Mouse (Mus musculus): ENCODE data around the gene Gm12184. TPM values are rescaled to one million over a fixed set of nuclear protein-coding genes. Genes with fewer than 3 reads are reported as not detected.
A peak's percentile ranks its signal among the peaks of the same experiment; 100 is the strongest.

Gene Gm12184
- polyA plus RNA-seq, 1 experiment from 2014 or later, result 4.6 TPM

GRCm38 (mm10) chr11:48803988-48804387 lies 22.5 kb downstream of the Gm12184 start:
- no peak overlapping the region for H3K4me3 ChIP-seq (ENCODE audit: low read depth, low read length)
- no peaks in the 10 kb centered on the region for H3K27me3 ChIP-seq (replicated peaks; ENCODE audit: control insufficient read depth, insufficient read depth, low read length)
- no peak overlapping the region for H3K9ac ChIP-seq (ENCODE audit: low read depth, low read length)
- 96% methylated on average over 2 of the region's 2 CpGs for WGBS
- H3K4me2 ChIP-seq (ENCODE audit: low read depth, low read length), result no peak overlapping the region
- no peaks in the 10 kb centered on the region for H3K9me3 ChIP-seq (ENCODE audit: control insufficient read depth, low read length)
- H3K27ac ChIP-seq (replicated peaks; ENCODE audit: low read depth, low read length), result no peak overlapping the region
- peaks cover 13% of the 10 kb centered on the region for H3K4me1 ChIP-seq (ENCODE audit: control insufficient read depth, insufficient read depth, low read length)
- ATAC-seq (ENCODE audit: low read depth), result no peak
- no peak for DNase-seq (ENCODE audit: low spot score)
- H3K36me3 ChIP-seq (ENCODE audit: control insufficient read depth, insufficient read depth, low read length), result peaks cover 78% of the 10 kb centered on the region

DNA sequence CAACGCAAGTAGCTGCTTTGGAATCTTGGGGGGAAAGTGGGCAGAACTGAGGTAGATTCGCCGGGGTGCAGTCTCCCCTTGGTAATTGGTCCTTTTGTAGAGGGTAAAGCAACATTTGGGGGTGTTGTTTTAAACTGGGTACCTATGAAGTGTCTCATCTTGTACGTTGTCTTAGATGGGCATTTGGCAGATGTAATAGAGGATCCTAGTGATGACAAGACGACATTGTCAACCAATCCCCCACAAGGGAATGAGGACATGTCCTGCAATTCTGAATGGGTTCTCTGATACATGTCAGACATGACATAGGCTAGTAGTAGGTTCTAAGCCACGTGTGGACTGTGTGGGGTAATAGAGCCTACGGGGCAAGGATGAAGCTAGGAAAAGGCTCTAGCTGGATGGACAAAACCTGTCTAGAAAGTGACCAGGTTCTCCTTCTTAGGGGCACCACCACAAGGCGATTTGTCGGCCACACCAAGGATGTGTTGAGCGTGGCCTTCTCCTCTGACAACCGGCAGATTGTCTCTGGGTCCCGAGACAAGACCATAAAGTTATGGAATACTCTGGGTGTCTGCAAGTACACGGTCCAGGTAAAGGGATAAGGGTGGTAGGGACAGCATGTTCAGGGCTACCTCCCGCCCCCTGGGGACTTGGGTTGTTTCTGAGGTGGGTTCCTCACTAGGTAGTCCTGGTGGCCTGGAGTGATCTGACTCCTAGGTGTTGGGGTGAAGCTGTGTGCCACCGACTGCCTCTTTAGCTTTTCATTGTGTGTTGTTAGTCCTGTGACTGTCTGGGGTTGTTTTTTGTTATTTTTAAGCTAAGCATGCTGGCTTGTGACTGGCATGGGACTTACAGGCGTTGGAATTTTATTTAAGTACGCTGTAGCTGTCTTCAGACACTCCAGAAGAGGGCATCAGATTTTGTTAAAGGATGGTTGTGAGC lies 24.4 kb downstream of the Gm12184 start:
- Histone ChIP-seq H3K9ac (ENCODE audit: low read depth, low read length) (peak overlapping the region; percentile 93), H3K4me2 (ENCODE audit: low read depth, low read length) (peak overlapping the region; percentile 94), H3K4me1 (ENCODE audit: control insufficient read depth, insufficient read depth, low read length) (peaks cover 23% of the 10 kb centered on the region), H3K27me3 (replicated peaks; ENCODE audit: control insufficient read depth, insufficient read depth, low read length) (no peaks in the 10 kb centered on the region), H3K4me3 (ENCODE audit: low read depth, low read length) (peak overlapping the region; percentile 70), H3K9me3 (ENCODE audit: control insufficient read depth, low read length) (no peaks in the 10 kb centered on the region), H3K36me3 (ENCODE audit: control insufficient read depth, insufficient read depth, low read length) (peaks cover 60% of the 10 kb centered on the region), H3K27ac (replicated peaks; ENCODE audit: low read depth, low read length) (no peak overlapping the region)
- WGBS, result 73% methylated on average over 17 of the region's 17 CpGs
- no peak for ATAC-seq (ENCODE audit: low read depth)
- DNase-seq (ENCODE audit: low spot score), result no peak

DNA sequence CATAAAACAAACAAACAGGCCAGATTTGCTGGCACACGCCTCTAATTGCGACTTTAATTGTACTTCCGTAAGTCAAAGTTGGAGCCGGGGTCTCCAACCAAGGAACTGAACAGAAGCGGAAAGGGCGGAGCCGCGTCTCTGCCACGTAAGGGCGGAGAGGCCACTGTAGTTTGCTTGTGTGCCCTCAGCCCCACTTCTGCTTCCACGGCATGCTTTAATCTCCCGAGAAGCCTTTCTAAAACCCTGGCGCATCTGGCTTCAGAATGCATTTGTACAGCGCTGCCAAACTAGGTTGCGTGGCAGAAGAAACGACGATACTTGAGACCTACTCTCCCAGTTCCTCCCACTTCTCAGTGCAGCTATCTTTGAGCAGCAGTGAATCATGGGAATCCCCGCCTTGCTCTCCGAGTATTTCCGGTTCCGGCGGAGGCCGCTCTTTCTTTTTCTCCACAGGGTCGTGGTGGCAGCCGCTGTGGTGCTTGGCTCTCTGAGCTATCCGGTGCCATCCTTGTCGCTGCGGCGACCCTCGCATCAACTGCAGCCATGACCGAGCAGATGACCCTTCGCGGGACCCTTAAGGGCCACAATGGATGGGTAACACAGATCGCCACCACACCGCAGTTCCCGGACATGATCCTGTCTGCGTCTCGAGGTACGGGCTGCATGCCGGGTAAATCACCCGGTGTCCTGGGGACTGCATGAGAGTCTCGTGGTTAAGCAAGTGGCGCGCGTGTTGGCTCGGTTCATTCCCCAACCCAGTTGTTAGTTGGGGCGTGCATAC lies 26.3 kb downstream of the Gm12184 start, which contains the start of gene Rack1:
Rack1 (plus strand) TSS at position 412 of the 781 bp plus-strand sequence.
- peak within 1 kb of the TSS; percentile 96 for H3K27ac ChIP-seq (replicated peaks; ENCODE audit: low read depth, low read length)
- under 1% methylated on average over 41 of the region's 47 CpGs for WGBS

GRCm38 (mm10) chr11:48798984-48799920 lies 27.2 kb downstream of the Gm12184 start:
- peaks cover 32% of the 10 kb centered on the region for H3K36me3 ChIP-seq (ENCODE audit: control insufficient read depth, insufficient read depth, low read length)
- WGBS, result 7% methylated on average over 18 of the region's 18 CpGs
- DNase-seq (ENCODE audit: low spot score) (no peak), ATAC-seq (ENCODE audit: low read depth) (peak; percentile 6; the same call in 1 of the 2 replicates)
- H3K4me2 ChIP-seq (ENCODE audit: low read depth, low read length), result peak overlapping the region; percentile 94
- H3K4me1 ChIP-seq (ENCODE audit: control insufficient read depth, insufficient read depth, low read length), result peaks cover 23% of the 10 kb centered on the region
- peak overlapping the region; percentile 93 for H3K9ac ChIP-seq (ENCODE audit: low read depth, low read length)
- peak overlapping the region; percentile 96 for H3K27ac ChIP-seq (replicated peaks; ENCODE audit: low read depth, low read length)
- H3K9me3 ChIP-seq (ENCODE audit: control insufficient read depth, low read length), result no peaks in the 10 kb centered on the region
- peak overlapping the region; percentile 70 for H3K4me3 ChIP-seq (ENCODE audit: low read depth, low read length)
- H3K27me3 ChIP-seq (replicated peaks; ENCODE audit: control insufficient read depth, insufficient read depth, low read length), result no peaks in the 10 kb centered on the region

More for the DNA sequence above, 26.3 kb downstream of the Gm12184 start, which contains the start of gene Rack1:
- peak within 1 kb of the TSS; percentile 70 for H3K4me3 ChIP-seq (ENCODE audit: low read depth, low read length)
- H3K9me3 ChIP-seq (ENCODE audit: control insufficient read depth, low read length), result no peaks in the 10 kb centered on the region
- peaks cover 41% of the 10 kb centered on the region for H3K36me3 ChIP-seq (ENCODE audit: control insufficient read depth, insufficient read depth, low read length)
- DNase-seq (ENCODE audit: low spot score) (peak; percentile 97), ATAC-seq (ENCODE audit: low read depth) (peak; percentile 94)
- peaks cover 23% of the 10 kb centered on the region for H3K4me1 ChIP-seq (ENCODE audit: control insufficient read depth, insufficient read depth, low read length)
- H3K4me2 ChIP-seq (ENCODE audit: low read depth, low read length), result peak within 1 kb of the TSS; percentile 94
- no peaks in the 10 kb centered on the region for H3K27me3 ChIP-seq (replicated peaks; ENCODE audit: control insufficient read depth, insufficient read depth, low read length)
- H3K9ac ChIP-seq (ENCODE audit: low read depth, low read length), result peak within 1 kb of the TSS; percentile 93

GRCm38 (mm10) chr11:48798308-48798707 lies 28.1 kb downstream of the Gm12184 start:
- Histone ChIP-seq H3K9ac (ENCODE audit: low read depth, low read length) (peak overlapping the region; percentile 93; the same call in 1 of the 2 replicates), H3K9me3 (ENCODE audit: control insufficient read depth, low read length) (no peaks in the 10 kb centered on the region), H3K36me3 (ENCODE audit: control insufficient read depth, insufficient read depth, low read length) (peaks cover 23% of the 10 kb centered on the region), H3K4me3 (ENCODE audit: low read depth, low read length) (0 out of 2 replicates have a peak overlapping the region, but pooled peaks have one; percentile 70), H3K4me2 (ENCODE audit: low read depth, low read length) (peak overlapping the region; percentile 94), H3K27me3 (replicated peaks; ENCODE audit: control insufficient read depth, insufficient read depth, low read length) (no peaks in the 10 kb centered on the region), H3K27ac (replicated peaks; ENCODE audit: low read depth, low read length) (no peak overlapping the region), H3K4me1 (ENCODE audit: control insufficient read depth, insufficient read depth, low read length) (peaks cover 23% of the 10 kb centered on the region)
- DNase-seq (ENCODE audit: low spot score), result no peak
- ATAC-seq (ENCODE audit: low read depth), result no peak
- WGBS, result 85% methylated on average over 7 of the region's 7 CpGs

- DNase-seq (ENCODE audit: low spot score), result no peak
- peaks cover 12% of the 10 kb centered on the region for H3K36me3 ChIP-seq (ENCODE audit: control insufficient read depth, insufficient read depth, low read length)
- no peak overlapping the region for H3K9ac ChIP-seq (ENCODE audit: low read depth, low read length)
- no peaks in the 10 kb centered on the region for H3K9me3 ChIP-seq (ENCODE audit: control insufficient read depth, low read length)
- no peak overlapping the region for H3K27ac ChIP-seq (replicated peaks; ENCODE audit: low read depth, low read length)
- no peak overlapping the region for H3K4me3 ChIP-seq (ENCODE audit: low read depth, low read length)
- peaks cover 23% of the 10 kb centered on the region for H3K4me1 ChIP-seq (ENCODE audit: control insufficient read depth, insufficient read depth, low read length)
- 87% methylated on average over 5 of the region's 5 CpGs for WGBS
- H3K27me3 ChIP-seq (replicated peaks; ENCODE audit: control insufficient read depth, insufficient read depth, low read length), result no peaks in the 10 kb centered on the region
- H3K4me2 ChIP-seq (ENCODE audit: low read depth, low read length), result no peak overlapping the region
- no peak for ATAC-seq (ENCODE audit: low read depth)
Observed at GRCm38 (mm10) chr11:48797287-48797686, 29.2 kb downstream of the Gm12184 start.

GRCm38 (mm10) chr11:48796290-48796689 lies 30.2 kb downstream of the Gm12184 start:
- peaks cover 2% of the 10 kb centered on the region; the same call in 1 of the 2 replicates for H3K36me3 ChIP-seq (ENCODE audit: control insufficient read depth, insufficient read depth, low read length)
- no peak for ATAC-seq (ENCODE audit: low read depth)
- no peak overlapping the region for H3K9ac ChIP-seq (ENCODE audit: low read depth, low read length)
- H3K4me2 ChIP-seq (ENCODE audit: low read depth, low read length), result no peak overlapping the region
- no peaks in the 10 kb centered on the region for H3K27me3 ChIP-seq (replicated peaks; ENCODE audit: control insufficient read depth, insufficient read depth, low read length)
- DNase-seq (ENCODE audit: low spot score), result no peak
- no peak overlapping the region for H3K4me3 ChIP-seq (ENCODE audit: low read depth, low read length)
- H3K9me3 ChIP-seq (ENCODE audit: control insufficient read depth, low read length), result no peaks in the 10 kb centered on the region
- peaks cover 13% of the 10 kb centered on the region; the same call in 1 of the 2 replicates for H3K4me1 ChIP-seq (ENCODE audit: control insufficient read depth, insufficient read depth, low read length)
- no peak overlapping the region for H3K27ac ChIP-seq (replicated peaks; ENCODE audit: low read depth, low read length)
- 76% methylated on average over 4 of the region's 4 CpGs for WGBS
